Mouse (Mus musculus) A20 (cell line): ENCODE measurements around the gene Kcp.
A peak's percentile ranks its signal among the peaks of the same experiment; 100 is the strongest.

Experiments used
- DNase-seq: peaks from one replicate; pipeline ENCODE4 v3.0.0-alpha.2; 2011; ENCODE audit warnings: low read depth, low spot score

The Kcp gene

DNA sequence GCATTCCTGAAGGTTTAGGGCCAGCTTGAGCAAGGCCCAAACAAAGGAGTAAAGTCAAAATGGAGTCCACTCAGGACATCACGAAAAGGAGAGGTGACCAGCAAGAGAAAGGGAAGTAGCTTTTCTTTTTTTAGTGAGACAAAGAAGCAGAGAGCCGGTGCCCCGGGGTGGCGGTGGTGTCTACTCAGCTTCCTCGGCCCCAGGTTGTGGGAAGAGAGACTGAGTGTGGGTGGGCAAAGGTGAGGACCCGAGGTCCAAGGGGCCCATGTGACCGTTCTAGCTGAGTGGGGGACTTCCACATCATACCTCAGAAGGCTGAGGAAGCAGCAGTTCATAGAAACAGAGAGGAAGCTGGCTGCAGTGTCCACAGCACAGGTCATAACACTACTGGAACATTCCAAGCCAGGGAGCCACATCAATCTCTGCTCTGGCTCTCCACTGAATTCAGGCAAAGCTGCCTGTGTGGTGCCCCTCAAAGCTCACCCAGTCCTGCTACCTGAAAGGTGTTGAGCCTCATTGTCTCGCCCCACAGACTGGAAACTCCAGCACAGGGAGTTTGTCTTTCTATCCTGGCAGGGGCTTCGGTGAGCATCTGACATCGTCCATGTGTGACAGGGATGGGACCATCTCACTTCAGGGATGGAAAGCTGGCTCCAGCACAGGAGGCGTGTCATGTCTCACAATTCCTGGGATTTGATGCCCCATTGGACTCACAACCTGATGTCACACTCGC lies 15.7 kb upstream of the Kcp start:
- DNase-seq, result peak; percentile 59

DNA sequence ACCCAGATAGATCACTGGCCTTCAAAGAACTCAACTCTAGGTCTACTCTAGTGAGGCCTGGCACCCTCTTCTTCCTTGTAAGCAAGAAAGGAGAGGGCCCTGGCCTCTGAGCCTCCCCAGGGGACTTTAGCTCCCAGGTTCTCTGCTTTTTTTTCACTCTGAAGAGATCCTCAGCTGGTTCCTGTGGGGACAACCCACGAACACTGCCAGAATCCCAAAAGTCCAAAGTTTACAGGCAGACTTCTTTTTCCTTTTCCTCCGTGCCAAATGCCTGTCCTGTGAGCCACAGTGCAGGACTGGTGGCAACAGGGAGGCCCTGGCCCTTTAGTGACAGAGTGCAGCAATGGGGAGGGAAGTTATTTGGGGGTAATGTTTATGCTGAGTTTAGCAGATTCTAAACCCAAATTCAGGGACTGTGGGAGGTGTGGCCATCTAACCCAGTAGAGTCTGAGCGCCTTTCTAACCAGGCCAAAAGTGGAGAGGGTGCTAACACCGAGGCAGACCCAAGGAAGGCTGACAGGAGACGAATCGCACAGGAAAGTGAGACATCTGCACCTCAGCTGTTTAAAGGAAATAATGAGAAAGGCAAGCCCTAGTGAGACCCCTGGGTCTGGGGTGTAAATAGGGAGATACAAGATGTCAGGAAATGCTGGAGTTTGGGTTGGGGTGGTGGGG lies 15.0 kb upstream of the Kcp start:
- DNase-seq, result no peak

DNA sequence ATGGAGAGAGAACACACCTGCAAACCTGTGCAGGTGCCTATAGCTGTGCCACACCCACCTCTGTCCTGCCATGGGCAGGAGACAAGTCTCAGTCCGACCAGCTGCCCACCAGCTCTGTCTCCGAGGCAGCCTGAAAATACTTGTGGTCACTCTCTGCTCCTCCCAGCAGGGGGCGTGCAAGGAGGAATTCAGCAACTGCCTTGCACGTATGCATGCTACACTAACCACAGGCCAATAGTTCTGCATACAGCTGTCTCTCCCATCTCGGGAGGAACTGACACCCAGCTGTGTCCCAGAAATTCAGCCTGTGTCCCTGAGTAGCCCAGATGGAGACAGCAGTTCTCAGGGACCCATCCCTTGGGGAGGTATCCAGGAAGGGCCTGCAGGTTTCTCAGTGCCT lies 9.4 kb upstream of the Kcp start:
- peak; percentile 84 for DNase-seq

DNA sequence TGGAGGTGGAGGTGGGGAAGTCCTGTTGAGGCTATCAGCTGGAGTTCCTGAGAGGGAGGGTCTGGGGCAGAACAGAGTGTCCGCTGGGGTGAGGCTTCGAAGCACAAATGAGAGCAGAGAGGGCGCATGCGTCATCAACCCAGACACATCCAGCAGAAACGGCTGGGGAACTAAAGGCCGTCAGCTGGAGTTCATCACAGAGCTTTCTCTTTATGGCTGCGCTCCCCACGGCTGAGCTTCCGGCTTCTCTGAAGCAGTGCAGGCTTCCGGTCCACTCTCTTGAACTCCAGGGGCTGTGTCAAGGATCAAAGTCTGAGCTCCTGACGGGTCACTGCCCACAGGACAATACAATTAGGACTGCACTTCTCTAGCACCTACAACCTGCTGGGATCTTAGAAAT lies 5.5 kb upstream of the Kcp start:
- DNase-seq, result no peak

DNA sequence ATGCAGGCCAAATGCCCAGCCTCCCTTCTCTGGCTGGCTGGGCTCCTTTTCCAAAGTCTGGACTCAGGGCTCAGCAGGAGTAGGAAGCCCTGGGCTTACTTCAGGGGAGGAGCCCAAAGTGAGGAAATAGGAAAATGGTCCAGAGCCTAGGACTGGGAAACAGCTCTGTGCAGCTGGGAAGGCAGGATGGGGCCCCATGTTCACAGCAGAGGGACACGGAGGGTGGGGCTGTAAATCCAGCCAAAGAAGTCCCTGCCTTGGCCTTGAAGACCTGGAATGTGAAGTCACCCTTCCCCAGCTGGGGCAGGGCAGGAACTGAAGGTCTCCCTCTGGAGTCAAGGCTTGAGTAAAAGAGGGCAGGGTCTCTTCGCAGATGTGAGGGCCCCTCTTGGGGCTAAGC lies 1.3 kb upstream of the Kcp start:
- DNase-seq, result no peak

DNA sequence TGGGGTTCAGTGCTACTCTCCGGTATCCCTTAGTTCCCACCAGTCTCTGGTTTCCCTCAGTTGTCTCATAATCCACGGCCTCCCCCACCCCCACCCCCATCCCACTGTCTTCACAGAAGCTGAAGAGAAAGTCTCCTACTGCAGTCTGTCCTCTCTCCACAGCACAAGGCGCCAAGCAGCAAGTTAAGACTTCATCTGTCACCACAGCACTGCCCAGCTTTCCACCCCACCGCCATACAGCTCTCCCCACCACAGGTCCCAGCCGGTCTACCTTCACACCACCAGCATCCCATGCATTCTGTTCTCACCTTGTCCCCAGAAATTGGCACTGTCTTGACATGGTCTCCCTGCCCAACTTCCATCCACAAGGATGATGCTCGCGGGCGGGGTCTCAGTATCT lies 918 bp downstream of the Kcp start:
- no peak for DNase-seq

DNA sequence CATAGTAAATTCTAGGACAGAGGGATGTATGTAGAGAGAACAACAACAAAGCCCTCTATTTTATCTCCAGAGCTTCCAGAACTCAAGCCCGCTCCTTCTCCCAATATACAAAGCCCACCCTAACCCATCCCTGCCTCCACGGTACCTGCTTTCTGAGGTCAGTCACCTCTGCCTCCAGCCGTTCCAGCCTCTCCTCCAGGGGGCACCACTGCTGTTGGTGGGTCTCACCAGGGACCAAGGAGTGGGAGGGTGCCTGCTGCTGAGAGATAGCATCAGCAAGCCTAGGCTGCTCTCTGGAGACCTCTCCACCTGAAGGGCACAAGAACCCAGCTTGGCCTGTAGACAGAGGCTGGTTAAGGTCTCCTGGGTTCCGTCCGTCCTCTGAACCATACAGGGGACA lies 2.3 kb downstream of the Kcp start:
- DNase-seq, result peak; percentile 17

DNA sequence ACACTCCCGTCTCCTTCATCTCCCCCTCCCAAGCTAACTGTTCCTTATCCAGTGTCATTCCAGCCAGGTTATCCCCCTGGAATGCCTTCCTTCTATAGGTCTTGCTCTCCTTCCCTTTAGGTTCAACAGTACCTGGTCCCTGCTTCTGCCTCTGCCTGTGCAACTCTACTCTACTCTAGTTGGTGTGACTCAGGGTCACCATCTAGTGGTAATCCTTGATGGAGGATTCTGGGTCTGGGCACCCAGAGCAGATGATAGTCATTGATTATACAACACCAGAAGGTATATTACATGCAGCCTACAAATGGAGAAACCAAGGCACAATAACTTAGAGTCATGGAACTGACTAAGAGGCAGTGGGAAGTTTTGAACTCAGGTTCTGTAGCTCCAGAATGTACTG lies 6.2 kb downstream of the Kcp start:
- peak; percentile 29 for DNase-seq

DNA sequence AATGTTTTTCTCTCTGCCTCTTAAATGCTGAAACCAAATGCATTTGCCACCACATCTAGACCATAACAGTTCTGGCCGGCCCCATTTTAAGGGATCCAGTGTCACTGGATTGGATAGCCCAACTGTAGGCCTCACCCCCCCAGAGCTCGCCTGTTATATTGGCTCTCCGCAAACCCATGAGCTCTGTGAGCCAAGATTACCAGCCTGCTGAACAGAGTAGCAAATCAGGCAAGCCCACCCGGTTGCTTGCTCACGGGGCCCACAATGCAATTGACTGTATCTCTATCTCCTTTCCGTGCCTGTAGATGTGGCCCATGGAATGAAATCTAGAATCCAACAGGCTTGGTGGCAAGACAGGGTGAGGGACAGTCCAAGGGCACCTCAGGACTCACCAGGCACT lies 6.9 kb downstream of the Kcp start:
- DNase-seq, result no peak

DNA sequence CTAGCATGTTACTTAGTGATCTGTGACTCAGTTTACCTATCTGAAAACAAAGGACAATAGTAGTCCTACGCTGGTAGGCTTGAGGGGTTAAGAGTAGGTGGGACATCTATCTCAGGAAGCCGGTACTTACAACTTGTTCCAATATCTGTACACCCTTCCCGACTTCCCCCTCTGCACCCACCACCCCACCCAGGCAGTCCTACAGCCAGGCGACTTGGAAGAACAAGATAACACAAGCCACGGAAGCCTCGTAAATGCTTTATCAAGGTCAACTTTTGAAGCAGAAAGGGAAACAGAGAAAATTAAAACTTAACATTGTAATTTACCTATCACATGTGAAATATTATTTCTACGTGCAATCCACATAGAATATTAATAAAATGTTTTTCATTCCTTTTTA lies 7.6 kb downstream of the Kcp start:
- DNase-seq, result no peak

DNA sequence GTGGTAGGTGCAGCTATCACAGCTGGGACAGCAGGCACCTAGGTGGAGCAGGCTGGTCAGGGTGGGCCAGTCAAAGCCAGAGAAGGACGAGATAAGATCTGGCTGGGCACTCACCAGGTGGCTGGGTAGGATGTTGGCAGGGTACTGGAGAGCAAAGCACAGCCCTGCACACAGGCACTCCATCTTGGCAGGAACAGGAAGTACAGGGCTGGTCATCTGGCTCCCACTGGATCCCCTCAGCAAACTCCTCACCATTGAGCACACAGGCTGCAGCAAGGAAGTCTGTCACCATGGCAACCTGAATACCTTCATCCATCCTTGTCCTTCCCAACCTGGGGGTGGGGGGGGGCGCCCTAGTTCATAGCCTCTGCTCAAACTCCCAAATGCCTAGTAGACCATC lies 10.0 kb downstream of the Kcp start:
- no peak for DNase-seq

DNA sequence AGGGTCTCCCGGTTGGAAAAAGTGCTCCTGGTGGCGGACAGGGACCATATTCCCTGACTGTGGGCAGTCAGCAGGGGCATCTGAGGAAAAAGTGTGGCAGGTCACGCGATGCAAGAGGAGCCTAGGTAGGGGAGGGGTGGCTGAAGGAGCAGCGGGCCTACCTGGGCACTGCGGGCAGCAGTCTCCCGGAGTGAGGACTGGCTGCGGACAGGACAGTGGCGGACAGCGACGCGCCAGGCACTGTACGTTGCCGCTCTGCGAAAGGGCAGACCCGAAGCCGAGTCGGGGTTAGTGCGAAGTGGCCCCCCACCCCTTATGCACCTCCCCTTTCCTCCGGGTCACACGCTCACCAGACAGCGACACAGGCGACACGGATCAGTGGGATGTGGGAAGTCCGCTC lies 11.5 kb downstream of the Kcp start:
- DNase-seq, result no peak

DNA sequence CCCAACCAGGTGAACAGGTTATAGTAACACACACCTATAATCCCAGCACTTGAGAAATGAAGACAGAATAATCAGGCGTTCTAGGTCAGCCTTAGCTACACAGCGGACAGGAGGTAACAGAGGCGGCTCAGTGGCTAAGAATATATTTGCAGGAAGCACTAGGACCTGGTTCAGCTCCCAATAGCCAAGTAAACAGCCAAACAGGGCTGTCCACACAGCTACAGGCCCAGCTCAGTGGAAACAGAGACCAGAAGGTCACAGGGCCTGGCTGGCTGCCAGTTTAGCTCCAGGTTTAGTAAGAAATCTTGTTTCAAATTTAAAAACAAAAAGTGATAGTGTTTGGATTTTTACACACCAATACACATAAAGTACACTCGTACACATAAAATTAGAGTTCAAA lies 13.7 kb downstream of the Kcp start:
- DNase-seq, result no peak

DNA sequence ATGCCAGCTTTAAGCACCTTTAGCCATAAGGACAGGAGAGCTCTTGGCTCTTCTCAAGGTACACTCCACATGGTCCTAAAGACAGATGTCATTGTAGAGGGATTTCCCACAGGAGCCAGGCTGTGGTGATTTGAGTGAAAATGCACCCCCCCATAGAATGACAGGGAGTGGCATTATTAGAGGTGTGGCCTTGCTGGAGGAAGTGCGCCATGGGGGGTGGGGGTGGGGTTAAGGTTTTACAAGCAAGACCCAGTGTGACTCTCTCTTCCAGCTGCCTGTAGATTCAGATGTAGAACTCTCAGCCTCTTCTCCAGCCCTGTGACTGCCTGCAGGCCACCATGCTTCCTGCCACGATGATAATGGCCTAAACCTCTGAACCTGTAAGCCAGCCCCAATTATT lies 21.8 kb downstream of the Kcp start:
- peak; percentile 57 for DNase-seq

DNA sequence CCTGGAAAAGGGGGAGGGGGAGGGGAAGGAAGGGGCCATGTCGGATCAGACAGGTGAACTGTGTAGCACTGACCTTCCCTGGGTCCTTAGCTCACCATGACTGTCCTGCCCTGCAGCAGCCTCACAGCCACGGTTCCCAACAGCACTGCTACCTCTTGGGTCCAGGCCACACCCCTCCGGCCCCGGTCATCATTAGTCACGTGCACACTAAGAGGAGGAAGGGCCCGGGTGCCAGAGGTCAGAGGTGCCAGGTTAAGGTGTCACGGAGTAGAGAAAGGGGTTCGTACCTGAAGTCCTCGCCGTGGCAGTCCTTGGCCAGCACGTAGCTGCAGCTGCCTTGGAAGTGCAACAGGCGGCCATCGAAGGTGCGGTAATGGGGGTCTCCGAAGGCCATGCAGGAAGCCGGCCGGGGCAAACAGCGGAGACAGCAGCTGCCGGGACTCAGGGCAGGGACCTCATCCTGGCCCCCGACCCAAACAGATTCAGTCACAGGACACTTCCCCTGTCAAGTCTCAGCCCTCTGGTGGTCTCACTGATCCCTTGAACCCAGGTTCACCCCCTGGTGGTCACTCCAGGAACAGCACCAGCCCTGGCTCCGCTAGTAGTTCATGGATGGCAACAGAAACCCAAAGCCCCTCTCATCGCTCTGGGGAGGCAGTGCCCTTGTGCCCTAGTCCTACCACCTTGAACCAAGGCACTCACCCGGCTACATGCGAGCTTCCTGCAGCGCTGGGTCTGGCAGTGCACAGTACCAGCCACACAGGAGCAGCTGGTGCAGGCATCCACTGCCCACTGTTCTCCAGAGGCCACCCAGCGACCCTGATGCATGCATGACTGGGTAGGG lies 22.8 kb downstream of the Kcp start:
- peak; percentile 70 for DNase-seq

DNA sequence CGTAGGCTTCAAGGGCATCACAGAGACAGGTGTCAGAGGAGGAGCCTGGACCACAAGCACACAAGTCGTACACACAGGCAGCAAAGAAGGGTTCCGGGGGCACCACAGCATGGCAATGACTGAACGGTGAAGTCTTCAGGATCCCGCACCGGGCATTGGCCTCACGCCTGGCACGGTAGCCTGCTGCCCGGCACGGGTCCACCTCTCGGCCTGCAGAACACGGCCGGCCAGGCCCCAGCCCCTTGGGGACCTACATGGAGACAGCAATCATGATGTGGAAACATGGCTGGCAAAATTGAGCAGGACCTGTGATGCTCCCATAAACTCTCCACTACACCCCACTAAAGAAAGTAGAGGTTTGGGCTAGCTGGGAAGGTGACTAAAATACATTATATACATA lies 25.1 kb downstream of the Kcp start:
- DNase-seq, result no peak

DNA sequence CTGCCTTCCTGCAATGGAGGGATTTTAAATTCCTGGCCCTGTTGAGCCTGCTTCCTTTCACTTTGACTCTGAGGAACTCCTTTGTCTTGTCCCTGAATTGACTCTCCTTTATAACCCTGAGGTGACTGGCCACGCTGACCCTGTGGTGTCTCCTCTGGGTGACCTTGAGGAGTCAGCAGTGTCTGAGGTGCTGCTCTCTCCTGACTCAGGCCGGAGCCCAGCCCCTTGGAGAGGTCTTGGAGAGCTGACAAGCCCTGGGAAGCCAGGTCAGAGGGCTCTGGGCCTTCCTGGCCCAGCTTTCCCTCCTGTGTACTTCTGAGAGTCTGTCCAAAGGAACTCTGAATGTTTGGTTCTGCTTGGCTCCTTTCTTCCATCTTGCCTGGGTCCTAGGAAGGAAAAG lies 33.0 kb downstream of the Kcp start:
- DNase-seq, result no peak

DNA sequence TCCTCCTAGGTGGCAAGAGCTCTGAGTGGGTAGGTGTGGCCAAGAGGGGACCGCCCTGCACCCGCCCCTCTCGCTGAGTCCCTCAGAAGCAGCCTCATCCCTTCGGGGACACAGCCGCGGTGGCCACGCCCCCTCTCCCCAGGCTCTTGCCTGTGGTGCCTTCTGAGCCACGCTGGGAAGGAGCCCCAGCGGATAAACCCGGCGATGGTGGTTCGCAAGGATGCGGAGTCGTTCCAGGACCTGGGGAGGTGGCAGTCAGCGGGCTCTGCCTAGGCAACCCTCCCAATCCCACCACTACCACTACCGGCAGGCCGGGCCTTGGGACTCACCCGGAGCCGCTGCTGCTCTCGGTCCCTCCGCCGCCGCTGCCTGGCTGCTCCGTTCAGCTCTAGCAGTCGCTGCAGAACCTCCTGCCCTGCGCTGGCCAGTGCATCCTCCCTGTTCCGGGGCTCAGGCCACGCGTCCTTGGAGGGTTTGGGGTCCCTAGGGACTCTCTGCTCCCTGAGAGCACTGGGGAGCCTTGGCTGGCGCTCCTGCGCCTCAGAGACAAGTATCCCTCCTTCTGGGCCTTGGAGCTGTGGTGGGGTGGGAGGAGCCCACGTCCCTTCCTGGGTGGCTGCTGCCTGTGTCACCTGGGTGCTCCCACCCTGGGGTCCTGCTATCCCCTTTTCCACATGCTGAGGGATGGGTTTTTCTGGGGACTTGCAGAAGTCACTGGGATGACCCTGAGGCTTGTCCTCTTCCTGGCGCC lies 33.6 kb downstream of the Kcp start:
- DNase-seq, result no peak

DNA sequence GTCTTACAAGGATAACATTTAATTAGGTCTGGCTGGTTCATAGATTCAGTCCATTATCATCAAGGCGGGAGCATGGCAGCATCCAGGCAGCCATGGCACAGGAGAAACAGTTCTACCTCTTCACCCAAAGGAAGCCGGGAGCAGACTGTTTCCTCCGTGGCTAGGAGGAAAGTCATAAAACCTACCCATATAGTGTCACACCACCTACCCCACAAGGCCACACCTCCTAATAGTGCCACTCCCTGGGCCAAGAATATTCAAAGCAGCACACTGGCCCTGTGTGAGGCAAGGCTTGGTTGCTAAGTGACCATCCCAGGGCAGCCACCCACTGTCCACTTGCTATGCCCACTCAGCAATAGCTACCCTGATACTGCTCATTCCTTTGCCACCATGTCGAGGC lies 36.6 kb downstream of the Kcp start, which contains the start of gene Atp6v1fnb:
Atp6v1fnb (plus strand) TSS at position 301 of the 400 bp plus-strand sequence.
- DNase-seq, result no peak

DNA sequence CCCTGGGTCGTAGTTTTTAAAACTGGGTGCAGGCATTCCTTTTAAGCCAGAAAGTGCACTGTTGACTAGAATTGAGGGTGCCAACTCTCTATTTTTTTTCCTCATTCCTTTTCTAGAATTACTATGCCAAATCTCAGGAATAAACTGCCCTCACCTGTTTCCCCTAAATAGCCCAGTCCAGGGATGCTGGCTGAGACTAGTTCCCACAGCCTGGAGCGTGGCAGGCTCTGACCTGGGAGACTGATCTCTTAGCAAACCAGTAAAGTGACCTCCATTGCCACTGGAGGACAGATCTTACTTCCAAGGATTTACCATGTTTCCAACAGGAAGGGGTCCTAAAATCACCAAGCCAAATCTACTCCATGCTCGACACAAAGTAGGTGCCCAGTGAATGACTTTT lies 38.9 kb downstream of the Kcp start:
- DNase-seq, result no peak

DNA sequence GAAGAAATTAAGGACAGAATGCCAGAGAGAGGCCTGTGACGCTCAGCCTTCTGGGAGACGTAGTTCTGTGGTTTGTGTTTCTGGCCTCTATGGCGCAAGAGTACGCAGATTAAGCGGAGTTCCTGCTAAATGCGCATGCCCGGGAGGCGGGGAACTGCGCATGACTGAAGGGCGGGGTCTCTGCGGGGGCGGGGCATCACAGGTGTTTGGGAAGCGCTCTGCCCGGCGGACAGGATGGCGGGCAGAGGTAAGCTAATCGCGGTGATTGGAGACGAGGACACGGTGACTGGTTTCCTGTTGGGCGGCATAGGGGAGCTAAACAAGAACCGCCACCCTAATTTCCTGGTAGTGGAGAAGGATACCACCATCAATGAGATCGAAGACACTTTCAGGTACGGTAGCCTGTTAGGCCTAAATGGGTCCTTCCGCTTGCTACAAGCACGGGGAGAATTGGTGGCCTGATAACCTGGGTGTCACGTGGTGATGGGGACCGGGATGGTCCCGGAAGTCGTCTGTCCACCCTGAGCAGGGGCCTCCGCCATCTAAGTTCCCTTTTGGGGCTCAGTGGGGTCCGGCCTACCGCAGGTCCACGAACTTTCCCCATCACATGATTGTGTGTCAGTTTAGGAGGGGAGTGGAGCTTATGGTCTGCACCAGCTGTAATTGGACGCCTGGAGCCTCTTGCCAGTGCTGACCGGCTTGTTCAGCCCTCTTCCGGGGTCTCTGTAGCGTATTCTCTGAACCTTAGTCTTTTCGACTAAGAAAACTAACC lies 40.0 kb downstream of the Kcp start, which contains the start of gene Atp6v1f:
Atp6v1f (plus strand) TSS at position 136 of the 772 bp plus-strand sequence.
- peak; percentile 98 for DNase-seq
